Mouse (Mus musculus): ENCODE data around the gene Plod1. TPM values are rescaled to one million over a fixed set of nuclear protein-coding genes. Genes with fewer than 3 reads are reported as not detected.

Gene Plod1
- polyA plus RNA-seq, 1 experiment from 2014 or later = 20.2 TPM

DNA sequence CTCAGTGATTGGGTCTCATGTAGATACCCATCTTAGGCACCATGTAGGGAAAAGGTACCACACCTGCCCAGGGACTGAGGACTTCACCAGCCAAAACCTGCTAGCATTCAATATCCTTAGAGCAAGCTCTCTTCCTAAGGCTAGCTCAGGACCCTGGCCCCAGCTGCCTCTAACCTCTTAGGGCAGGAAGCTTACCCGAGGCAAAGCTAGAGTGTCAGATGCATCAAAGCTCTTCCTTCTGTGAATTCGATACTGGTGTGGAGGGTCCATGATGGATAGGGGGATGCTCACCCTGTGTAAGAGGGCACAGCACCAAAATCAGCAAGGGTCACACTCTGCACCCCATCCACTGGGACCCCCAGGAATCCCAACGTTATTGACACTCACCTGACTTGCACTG is 74.5 kb downstream of the Plod1 start:
- no peak for ATAC-seq (replicated peaks)
- Histone ChIP-seq H3K9me3 (no peaks in the 10 kb centered on the region), H3K27me3 (replicated peaks) (no peaks in the 10 kb centered on the region), H3K36me3 (replicated peaks) (peaks cover 26% of the 10 kb centered on the region; the same call in 1 of the 2 replicates), H3K4me3 (no peak overlapping the region), H3K4me1 (peaks cover 1% of the 10 kb centered on the region), H3K4me2 (no peak overlapping the region), H3K27ac (no peak overlapping the region), H3K9ac (no peak overlapping the region)
- 94% methylated on average over 3 of the region's 3 CpGs for WGBS

Other genes with a start within 250 kb of the Plod1 start
- not detected in 2 replicates for gene Zfp534, start 234.2 kb downstream of the Plod1 start, polyA plus RNA-seq (2015; fragmentation: Nextera tagmentation; extraction: Ambion mirVana)
- 2.7 and 3.4 TPM in 2 replicates for gene Zfp984, start 127.0 kb downstream of the Plod1 start, polyA plus RNA-seq (2015; fragmentation: Nextera tagmentation; extraction: Ambion mirVana)
- gene Zfp933, start 88.4 kb downstream of the Plod1 start, polyA plus RNA-seq (2015; fragmentation: Nextera tagmentation; extraction: Ambion mirVana) = 7.5 and 7.6 TPM in 2 replicates
- gene Miip, start 68.0 kb downstream of the Plod1 start, polyA plus RNA-seq (2015; fragmentation: Nextera tagmentation; extraction: Ambion mirVana) = 43.3 and 48.3 TPM in 2 replicates
- 9.5 and 9.7 TPM in 2 replicates for gene Fv1, start 67.8 kb downstream of the Plod1 start, polyA plus RNA-seq (2015; fragmentation: Nextera tagmentation; extraction: Ambion mirVana)
- 101 and 104 TPM in 2 replicates for gene Mfn2, start 32.1 kb downstream of the Plod1 start, polyA plus RNA-seq (2015; fragmentation: Nextera tagmentation; extraction: Ambion mirVana)
- 12.8 and 16.5 TPM in 2 replicates for gene 2510039O18Rik, start 4.1 kb upstream of the Plod1 start, polyA plus RNA-seq (2015; fragmentation: Nextera tagmentation; extraction: Ambion mirVana)
- not detected in 2 replicates for gene Nppb, start 49.0 kb upstream of the Plod1 start, polyA plus RNA-seq (2015; fragmentation: Nextera tagmentation; extraction: Ambion mirVana)
- gene Nppa, start 64.0 kb upstream of the Plod1 start, polyA plus RNA-seq (2015; fragmentation: Nextera tagmentation; extraction: Ambion mirVana) = 3.6 and 6.4 TPM in 2 replicates
- gene Clcn6, start 102.1 kb upstream of the Plod1 start, polyA plus RNA-seq (2015; fragmentation: Nextera tagmentation; extraction: Ambion mirVana) = 36.2 and 38.0 TPM in 2 replicates
- 23.2 and 24.8 TPM in 2 replicates for gene Mthfr, start 102.3 kb upstream of the Plod1 start, polyA plus RNA-seq (2015; fragmentation: Nextera tagmentation; extraction: Ambion mirVana)
- gene Agtrap, start 151.3 kb upstream of the Plod1 start, polyA plus RNA-seq (2015; fragmentation: Nextera tagmentation; extraction: Ambion mirVana) = 5.5 and 6.4 TPM in 2 replicates
- 99.2 and 112 TPM in 2 replicates for gene Mad2l2, start 193.6 kb upstream of the Plod1 start, polyA plus RNA-seq (2015; fragmentation: Nextera tagmentation; extraction: Ambion mirVana)
- 15.1 and 15.7 TPM in 2 replicates for gene Draxin, start 193.9 kb upstream of the Plod1 start, polyA plus RNA-seq (2015; fragmentation: Nextera tagmentation; extraction: Ambion mirVana)
- 21.6 and 21.7 TPM in 2 replicates for gene Fbxo6, start 215.4 kb upstream of the Plod1 start, polyA plus RNA-seq (2015; fragmentation: Nextera tagmentation; extraction: Ambion mirVana)
- 93.3 and 97.6 TPM in 2 replicates for gene Fbxo44, start 223.7 kb upstream of the Plod1 start, polyA plus RNA-seq (2015; fragmentation: Nextera tagmentation; extraction: Ambion mirVana)
- gene Fbxo2, start 223.9 kb upstream of the Plod1 start, polyA plus RNA-seq (2015; fragmentation: Nextera tagmentation; extraction: Ambion mirVana) = 5.9 and 6.2 TPM in 2 replicates